Mouse (Mus musculus) forebrain, embryonic 10.5 days (tissue): Measurements from ENCODE around the gene Fbxo39. TPM values are rescaled to one million over a fixed set of nuclear protein-coding genes. Genes with fewer than 3 reads are reported as not detected.
A peak's percentile ranks its signal among the peaks of the same experiment; 100 is the strongest.

ENCODE experiments used
- DNase-seq: peaks from one replicate; pipeline ENCODE4 v3.0.0-alpha.2; 2017; ENCODE audit warnings: low spot score; ENCODE audit errors: extremely low spot score
- H3K27ac ChIP-seq: fragments of 300-500 bp; sonication (generic); 2 replicates; pipeline ENCODE4 v1.5.1; 2016; ENCODE audit warnings: mild to moderate bottlenecking
- H3K27me3 ChIP-seq: fragments of 300-500 bp; sonication (generic); 2 replicates; pipeline ENCODE4 v1.6.1; 2016; ENCODE audit warnings: mild to moderate bottlenecking; ENCODE audit not compliant: poor library complexity, severe bottlenecking
- H3K36me3 ChIP-seq: fragments of 300-500 bp; sonication (generic); replicated peaks from 2 replicates; pipeline ENCODE4 v1.6.1; 2016; ENCODE audit warnings: mild to moderate bottlenecking, moderate library complexity
- H3K4me1 ChIP-seq: fragments of 300-500 bp; sonication (generic); 2 replicates; pipeline ENCODE4 v1.6.1; 2016
- H3K4me3 ChIP-seq: fragments of 300-500 bp; sonication (generic); 2 replicates; pipeline ENCODE4 v1.5.1; 2016; ENCODE audit warnings: mild to moderate bottlenecking, moderate library complexity
- H3K9me3 ChIP-seq: fragments of 300-500 bp; sonication (generic); 2 replicates; pipeline ENCODE4 v1.6.1; 2016; ENCODE audit warnings: mild to moderate bottlenecking, moderate library complexity
- WGBS: fragments of 180-500 bp; shearing (Covaris S2); methylation state at CpG from one replicate; pipeline ENCODE4 v1.1.7; 2016; 5-methylcytosine and 5-hydroxymethylcytosine counted together
- polyA plus RNA-seq: library from polyadenylated mRNA; unstranded; fragments of >200 nt; fragmentation: Nextera tagmentation; extraction: Ambion mirVana; gene quantifications from 2 replicates; pipeline ENCODE4 v1.2.1, GENCODE M21; 2016

Gene Fbxo39
- polyA plus RNA-seq, 1 experiment from 2014 or later, result not detected

DNA sequence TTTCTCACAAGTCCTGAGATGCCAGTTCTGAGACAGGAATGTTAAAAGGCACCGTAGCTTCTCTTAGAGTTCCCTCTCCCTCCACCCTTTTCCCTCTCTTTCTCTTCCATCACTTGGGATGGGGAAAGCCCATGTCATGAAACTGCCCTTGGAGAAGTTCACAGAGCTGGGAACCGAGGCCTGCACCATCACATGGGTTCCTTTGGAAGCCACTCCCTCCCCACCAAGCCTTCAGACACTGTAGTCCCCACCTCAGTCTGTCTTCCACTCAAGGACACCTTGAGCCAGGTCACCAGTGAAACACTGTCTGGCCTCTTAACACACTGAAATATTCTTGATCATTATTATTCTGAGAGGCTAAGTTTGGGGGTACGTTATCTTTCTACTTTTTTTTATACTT lies 38.9 kb downstream of the Fbxo39 start:
- WGBS, result 80% methylated on average over 3 of the region's 3 CpGs

GRCm38 (mm10) chr11:72354971-72355728 lies 40.9 kb downstream of the Fbxo39 start:
- peak; percentile 81 for DNase-seq
- Histone ChIP-seq H3K9me3 (no peaks in the 10 kb centered on the region), H3K4me3 (peak overlapping the region; percentile 35), H3K27ac (no peak overlapping the region), H3K36me3 (no peaks in the 10 kb centered on the region), H3K4me1 (peaks cover 11% of the 10 kb centered on the region), H3K27me3 (no peaks in the 10 kb centered on the region)
- whole genome bisulfite sequencing, result 21% methylated on average over 20 of the region's 20 CpGs

More for the DNA sequence above, 38.9 kb downstream of the Fbxo39 start:
- Histone ChIP-seq H3K9me3 (no peaks in the 10 kb centered on the region), H3K36me3 (no peaks in the 10 kb centered on the region), H3K27ac (no peak overlapping the region), H3K4me1 (peaks cover 14% of the 10 kb centered on the region), H3K4me3 (no peak overlapping the region), H3K27me3 (no peaks in the 10 kb centered on the region)
- DNase-seq, result no peak

GRCm38 (mm10) chr11:72361385-72362346 lies 47.4 kb downstream of the Fbxo39 start:
- 12% methylated on average over 42 of the region's 42 CpGs for WGBS

GRCm38 (mm10) chr11:72362347-72362741 lies 48.1 kb downstream of the Fbxo39 start, which contains the start of gene Tekt1:
Gene Tekt1, minus strand, starts transcription at chr11:72362442.
- Histone ChIP-seq H3K36me3 (no peaks in the 10 kb centered on the region), H3K27ac (peak within 1 kb of the TSS; percentile 90), H3K4me3 (peak within 1 kb of the TSS; percentile 59), H3K9me3 (no peaks in the 10 kb centered on the region), H3K27me3 (peaks cover 17% of the 10 kb centered on the region), H3K4me1 (peaks cover 15% of the 10 kb centered on the region)
- DNase-seq, result no peak
- WGBS, result 41% methylated on average over 10 of the region's 10 CpGs

More at GRCm38 (mm10) chr11:72361385-72362346, 47.4 kb downstream of the Fbxo39 start:
- Histone ChIP-seq H3K27me3 (peaks cover 17% of the 10 kb centered on the region), H3K36me3 (no peaks in the 10 kb centered on the region), H3K27ac (peak overlapping the region; percentile 90), H3K4me3 (peak overlapping the region; percentile 59), H3K4me1 (peaks cover 17% of the 10 kb centered on the region), H3K9me3 (no peaks in the 10 kb centered on the region)
- peak; percentile 90 for DNase-seq

DNA sequence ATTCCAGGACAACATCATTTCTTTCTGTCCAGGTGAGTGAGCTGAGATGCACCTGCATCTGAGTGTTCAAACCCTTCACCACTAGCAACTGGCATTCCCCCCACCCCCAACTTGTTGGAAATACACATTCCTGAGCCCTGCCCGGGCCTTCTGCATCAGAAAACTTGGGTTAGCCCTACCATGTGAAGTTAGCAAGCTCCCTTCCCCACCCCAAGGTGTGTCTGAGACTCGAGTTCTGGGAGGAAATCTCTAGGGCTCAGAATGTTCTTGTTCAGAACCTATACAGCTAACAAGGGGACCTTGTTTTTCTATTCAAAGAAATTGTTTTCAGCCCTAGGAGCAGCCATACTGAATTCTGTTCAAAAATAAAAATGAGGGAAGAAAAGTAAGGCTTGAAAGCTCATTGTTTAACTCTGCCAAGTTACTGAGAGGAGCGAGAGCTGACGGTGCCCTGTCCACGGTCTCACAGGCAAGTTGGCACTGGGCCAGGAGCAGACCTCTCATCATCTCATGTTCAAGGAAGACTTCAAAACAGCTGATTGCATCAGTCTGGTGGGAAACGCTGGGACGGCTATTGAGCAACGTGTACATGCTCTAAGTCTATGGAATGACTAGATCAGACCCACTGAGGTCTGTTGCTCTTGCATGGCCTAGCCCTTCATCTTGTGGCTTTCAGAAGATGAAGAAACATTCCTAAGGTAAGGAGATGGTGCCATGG lies 49.4 kb downstream of the Fbxo39 start:
- DNase-seq, result no peak
- Histone ChIP-seq H3K27ac (no peak overlapping the region), H3K27me3 (peaks cover 23% of the 10 kb centered on the region), H3K4me1 (peaks cover 21% of the 10 kb centered on the region), H3K36me3 (no peaks in the 10 kb centered on the region), H3K9me3 (no peaks in the 10 kb centered on the region), H3K4me3 (no peak overlapping the region)
- WGBS, result 93% methylated on average over 8 of the region's 8 CpGs

DNA sequence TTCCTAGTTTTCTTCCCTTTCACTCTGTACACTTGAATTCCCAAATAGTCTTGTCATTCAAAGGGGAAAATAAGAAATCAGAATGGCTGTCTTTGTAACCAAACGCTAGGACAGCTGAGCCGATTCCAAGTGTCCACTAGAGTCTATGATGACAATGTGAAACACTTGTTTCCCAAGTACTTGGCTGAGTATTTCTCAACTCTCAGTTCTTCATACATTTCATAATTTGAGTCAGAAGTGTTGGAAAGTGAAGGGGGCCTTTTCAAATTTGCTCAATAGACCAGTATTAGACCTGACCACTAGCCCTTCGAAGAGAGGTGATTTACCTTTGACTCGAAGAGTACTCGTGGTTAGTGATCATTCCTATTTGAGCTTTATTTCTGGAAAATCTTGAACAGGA lies 50.3 kb downstream of the Fbxo39 start:
- WGBS, result 96% methylated on average over 5 of the region's 5 CpGs
- no peak overlapping the region for H3K27ac ChIP-seq
- H3K4me1 ChIP-seq, result peaks cover 21% of the 10 kb centered on the region
- no peaks in the 10 kb centered on the region for H3K36me3 ChIP-seq
- peaks cover 23% of the 10 kb centered on the region for H3K27me3 ChIP-seq
- H3K9me3 ChIP-seq, result no peaks in the 10 kb centered on the region
- no peak overlapping the region for H3K4me3 ChIP-seq
- no peak for DNase-seq

DNA sequence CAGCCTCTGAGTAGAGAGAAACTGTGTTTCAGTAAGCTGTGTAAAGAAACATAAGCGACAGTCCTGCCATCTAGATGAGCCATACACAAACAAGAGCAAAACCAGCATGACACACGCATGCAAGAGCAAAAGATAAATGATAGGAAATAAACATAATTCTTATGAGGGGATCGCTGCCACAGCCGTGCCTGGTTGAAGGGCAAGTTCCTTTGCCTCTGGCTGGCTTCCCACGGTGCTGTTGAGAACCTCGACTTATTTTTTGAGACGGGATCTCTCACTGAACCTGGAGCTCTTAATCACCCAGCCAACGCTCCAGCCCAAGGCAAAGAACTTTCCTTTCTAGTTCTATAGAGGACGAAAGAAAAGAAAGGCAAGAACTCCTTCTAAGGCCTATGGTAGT lies 51.9 kb downstream of the Fbxo39 start:
- DNase-seq, result no peak
- peaks cover 22% of the 10 kb centered on the region for H3K4me1 ChIP-seq
- H3K9me3 ChIP-seq, result no peaks in the 10 kb centered on the region
- no peaks in the 10 kb centered on the region for H3K36me3 ChIP-seq
- peaks cover 18% of the 10 kb centered on the region; the same call in 1 of the 2 replicates for H3K27me3 ChIP-seq
- 88% methylated on average over 9 of the region's 9 CpGs for WGBS
- no peak overlapping the region for H3K4me3 ChIP-seq
- no peak overlapping the region for H3K27ac ChIP-seq

DNA sequence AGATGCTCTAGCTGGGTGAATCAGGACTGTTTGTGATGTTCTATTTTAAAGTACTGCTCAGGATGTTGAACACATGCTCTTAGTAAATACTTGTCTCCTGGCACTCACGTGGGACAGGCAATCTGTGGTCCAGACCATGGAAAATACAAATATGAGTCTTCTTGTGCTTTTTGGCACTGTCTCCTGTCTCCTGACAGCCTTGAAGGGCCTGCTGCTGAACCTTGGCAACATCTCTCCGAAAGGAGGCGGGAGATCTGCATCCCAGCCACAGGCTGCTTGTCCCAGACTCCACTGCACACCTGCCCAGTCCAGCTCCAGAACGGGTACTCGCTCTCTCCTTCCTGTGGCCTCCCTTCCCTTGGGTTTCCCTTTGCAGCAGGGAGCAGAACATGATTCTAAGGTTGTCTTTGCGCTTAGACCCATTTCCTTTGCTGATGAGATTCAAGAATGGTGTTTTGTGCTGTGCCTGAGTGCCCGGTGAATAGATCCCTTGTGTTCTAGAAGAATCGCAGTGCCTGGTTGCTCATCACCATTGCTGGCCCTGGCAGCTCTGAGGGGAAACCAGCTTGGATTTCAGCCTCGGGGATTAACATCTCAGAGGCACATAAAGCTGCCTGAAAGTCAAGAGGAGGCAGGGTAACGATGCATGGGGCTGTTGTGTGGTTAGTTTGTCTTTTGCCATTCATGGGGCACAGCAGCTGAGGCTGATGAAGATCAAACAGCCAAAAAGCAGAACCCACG lies 53.9 kb downstream of the Fbxo39 start:
- WGBS, result 63% methylated on average over 11 of the region's 11 CpGs
- peaks cover 10% of the 10 kb centered on the region; the same call in 1 of the 2 replicates for H3K27me3 ChIP-seq
- H3K9me3 ChIP-seq, result no peaks in the 10 kb centered on the region
- H3K27ac ChIP-seq, result no peak overlapping the region
- no peak for DNase-seq
- no peak overlapping the region for H3K4me3 ChIP-seq
- H3K36me3 ChIP-seq, result no peaks in the 10 kb centered on the region
- peaks cover 9% of the 10 kb centered on the region for H3K4me1 ChIP-seq

Other genes with a start within 250 kb of the Fbxo39 start
- gene Pitpnm3, start 178.7 kb upstream of the Fbxo39 start, polyA plus RNA-seq, result 0.02 and 0.04 TPM in 2 replicates
- gene Gm43951, start 107.6 kb upstream of the Fbxo39 start, polyA plus RNA-seq, result 0.42 and 0.52 TPM in 2 replicates
- 16.2 and 16.4 TPM in 2 replicates for gene 4933427D14Rik, start 107.0 kb upstream of the Fbxo39 start, polyA plus RNA-seq
- 172 and 176 TPM in 2 replicates for gene Txndc17, start 106.9 kb upstream of the Fbxo39 start, polyA plus RNA-seq
- gene Med31, start 98.9 kb upstream of the Fbxo39 start, polyA plus RNA-seq, result 44.8 and 47.1 TPM in 2 replicates
- 0.20 TPM in 1 of 2 replicates, not detected in the other for gene Slc13a5, start 47.2 kb upstream of the Fbxo39 start, polyA plus RNA-seq
- gene Xaf1, start 12.8 kb upstream of the Fbxo39 start, polyA plus RNA-seq, result 2.6 and 2.9 TPM in 2 replicates
- gene Tekt1, start 48.0 kb downstream of the Fbxo39 start, polyA plus RNA-seq, result 5.1 and 5.3 TPM in 2 replicates
- 10.6 and 12.5 TPM in 2 replicates for gene Smtnl2, start 97.3 kb downstream of the Fbxo39 start, polyA plus RNA-seq
- gene Ggt6, start 121.1 kb downstream of the Fbxo39 start, polyA plus RNA-seq, result not detected in 2 replicates
- 248 and 256 TPM in 2 replicates for gene Mybbp1a, start 126.9 kb downstream of the Fbxo39 start, polyA plus RNA-seq
- 2.0 and 3.0 TPM in 2 replicates for gene Spns2, start 175.5 kb downstream of the Fbxo39 start, polyA plus RNA-seq
- 0.20 TPM in 1 of 2 replicates, not detected in the other for gene Spns3, start 236.1 kb downstream of the Fbxo39 start, polyA plus RNA-seq